Mouse (Mus musculus) thymus, postnatal 0 days (tissue): ENCODE measurements at regions not wholly inside any gene's neighbourhood (a gene's known extent, or its start where the extent isn't known, plus 50 kb on each side); places are given as distances from the start of the nearest gene placed in this dataset.
"Not testable (repeated sequence)": the region's sequence is repeated elsewhere in the genome, so short reads cannot be mapped to it uniquely, and the experiment has no call there.

Experiments used
- DNase-seq: peaks from one replicate; pipeline ENCODE4 v3.0.0-alpha.2; 2015; ENCODE audit warnings: low spot score

DNA sequence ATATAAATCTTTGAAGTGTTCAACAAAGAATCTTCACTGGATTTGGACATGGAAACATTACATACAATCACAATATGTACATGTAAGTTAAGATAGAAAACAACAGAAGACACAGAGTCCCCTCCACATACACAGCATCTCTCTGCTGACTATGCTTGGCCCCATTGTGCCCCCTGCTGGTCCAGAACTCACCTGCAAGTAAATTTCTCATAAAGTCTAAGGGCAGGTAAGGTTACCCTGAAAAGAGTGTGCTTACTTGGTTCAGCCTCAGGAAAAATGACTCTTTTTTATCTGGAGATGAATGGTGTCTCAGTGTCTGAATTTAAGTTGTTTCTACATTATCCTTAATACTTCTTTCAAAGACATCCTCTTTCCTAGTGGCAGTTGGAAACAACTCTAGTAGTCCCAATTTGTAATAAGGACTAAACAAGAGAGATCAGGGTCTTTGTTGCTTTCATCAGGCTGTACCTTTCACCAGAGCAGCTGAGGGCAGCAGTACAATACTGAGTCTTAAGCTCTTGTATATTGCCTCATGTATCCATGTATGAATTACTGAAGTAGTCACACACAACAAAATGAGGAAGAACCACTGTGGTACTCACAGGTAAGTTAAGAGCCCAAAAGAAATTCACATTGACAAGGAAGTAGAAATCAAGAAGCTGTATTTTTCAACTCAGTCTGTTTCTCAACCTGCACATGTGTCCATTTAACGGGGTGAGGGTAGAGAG, 538.7 kb upstream of the Zfp386 start:
- DNase-seq, result not testable (repeated sequence)

DNA sequence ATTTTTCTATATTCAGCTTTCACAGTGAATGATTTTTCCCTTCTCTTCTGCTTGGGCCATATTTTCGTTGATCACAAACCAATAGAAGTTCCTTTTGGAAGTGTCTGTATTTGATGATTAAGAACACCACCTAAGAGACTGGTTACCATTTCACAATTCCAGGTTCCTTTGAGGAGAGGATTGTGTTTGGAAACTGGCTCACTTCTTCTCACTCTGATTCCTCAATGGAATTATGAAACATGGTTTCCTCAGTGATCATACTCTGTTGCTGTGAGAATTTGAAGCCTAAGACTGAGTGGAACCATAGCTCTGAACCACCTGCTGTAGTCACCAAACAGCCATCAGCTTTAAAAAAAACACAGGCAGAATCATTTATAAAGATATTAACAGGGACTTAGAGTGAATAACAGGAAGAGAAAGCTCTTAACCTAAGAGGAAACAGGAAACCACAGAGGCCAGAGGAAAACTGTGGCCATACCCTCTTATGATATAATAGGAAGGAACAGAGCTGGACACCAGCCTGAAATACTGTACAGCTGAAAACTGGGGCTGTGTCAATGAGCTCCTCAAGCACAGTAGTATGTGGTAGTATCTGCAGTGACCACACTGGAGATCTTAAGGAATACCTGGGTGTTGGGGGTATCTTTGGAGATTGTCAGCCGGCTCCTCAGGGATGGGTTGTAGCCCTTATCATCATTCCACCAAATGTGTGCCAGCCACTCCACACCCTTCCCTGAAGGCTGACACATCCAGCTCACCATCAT, 528.6 kb upstream of the Zfp386 start:
- DNase-seq, result not testable (repeated sequence)

DNA sequence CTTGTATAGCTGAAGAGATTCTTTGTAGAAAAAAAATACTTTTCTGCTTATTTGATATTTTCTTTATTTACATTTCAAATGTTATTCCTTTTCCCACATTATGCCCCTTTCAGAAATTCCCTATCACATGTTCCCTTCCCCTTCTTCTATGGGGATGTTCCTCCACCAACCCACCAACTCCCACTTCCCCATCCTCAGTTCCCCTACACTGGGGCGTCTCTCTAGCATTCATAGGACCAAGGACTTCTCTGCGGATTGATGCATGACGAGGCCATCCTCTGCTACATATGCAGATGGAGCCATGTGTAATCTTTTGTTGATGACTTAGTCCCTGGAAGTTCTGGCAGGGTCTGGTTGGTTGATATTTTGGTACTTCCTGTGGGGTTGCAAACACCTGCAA, 520.5 kb upstream of the Zfp386 start:
- DNase-seq, result peak; percentile 32

DNA sequence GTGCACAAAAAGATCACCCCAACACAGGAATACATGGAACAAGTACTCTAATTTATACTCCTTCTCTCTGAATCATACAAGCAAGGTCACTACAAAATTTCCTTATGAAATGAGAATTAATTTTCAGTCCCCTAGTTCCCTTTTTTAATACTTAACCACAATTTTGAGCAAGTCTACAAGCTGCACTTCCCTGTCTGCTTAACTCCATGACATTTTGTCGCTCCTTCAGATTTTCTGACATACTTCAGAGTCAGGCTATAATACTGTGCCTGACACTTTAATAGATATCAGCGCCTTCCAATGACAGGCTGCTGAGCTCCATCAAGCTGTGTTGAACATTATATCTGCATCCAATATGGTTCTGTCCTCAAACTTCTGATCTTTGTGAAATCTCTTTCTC, 505.0 kb upstream of the Zfp386 start:
- DNase-seq, result no peak

DNA sequence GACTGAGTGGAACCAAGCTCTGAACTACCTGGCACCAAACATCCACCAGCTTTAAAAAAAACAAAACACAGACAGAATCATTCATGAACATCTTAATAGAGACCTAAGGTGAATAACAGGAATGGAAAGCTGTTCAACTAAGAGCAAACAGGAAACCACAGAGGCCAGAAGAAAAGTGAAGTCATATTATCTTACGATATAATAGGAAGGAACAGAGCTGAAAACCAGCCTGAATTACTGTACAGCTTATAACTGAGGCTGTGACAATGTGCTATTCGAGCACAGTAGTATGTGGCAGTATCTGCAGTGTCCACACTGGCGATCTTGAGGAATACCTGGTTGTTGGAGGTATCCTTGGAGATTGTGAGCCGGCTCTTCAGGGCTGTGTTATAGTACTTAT, 480.6 kb upstream of the Zfp386 start:
- DNase-seq, result not testable (repeated sequence)

DNA sequence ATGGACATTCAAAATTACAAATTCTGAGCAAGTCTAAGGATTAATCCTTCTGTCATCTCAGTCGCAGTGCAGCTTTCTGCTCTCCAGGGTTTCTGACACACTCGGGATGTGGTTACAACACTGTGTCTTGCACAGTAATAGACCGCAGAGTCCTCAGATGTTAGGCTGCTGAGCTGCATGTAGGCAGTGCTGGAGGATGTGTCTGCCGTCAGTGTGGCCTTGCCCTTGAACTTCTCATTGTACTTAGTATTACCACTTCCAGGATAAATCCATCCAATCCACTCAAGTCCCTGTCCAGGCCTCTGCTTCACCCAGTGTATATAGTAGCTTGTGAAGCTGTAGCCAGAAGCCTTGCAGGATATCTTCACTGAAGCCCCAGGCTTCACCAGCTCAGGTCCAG, 454.5 kb upstream of the Zfp386 start:
- DNase-seq, result not testable (repeated sequence)

DNA sequence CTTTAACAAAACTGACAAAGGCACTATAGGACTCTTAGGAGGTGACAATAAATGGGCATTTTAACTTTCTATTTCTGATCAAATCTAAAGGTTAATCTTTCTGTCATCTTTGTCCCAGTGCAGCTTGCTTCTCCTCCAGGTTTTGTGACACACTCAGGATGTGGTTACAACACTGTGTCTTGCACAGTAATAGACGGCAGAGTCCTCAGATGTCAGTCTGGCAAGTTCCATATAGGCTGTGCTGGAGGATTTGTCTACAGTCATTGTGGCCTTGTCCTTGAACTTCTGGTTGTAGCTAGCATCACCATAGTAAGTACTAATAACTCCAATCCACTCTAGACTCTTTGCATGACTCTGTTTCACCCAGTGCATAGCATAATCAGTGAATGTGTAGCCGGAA, 443.8 kb upstream of the Zfp386 start:
- no peak for DNase-seq

DNA sequence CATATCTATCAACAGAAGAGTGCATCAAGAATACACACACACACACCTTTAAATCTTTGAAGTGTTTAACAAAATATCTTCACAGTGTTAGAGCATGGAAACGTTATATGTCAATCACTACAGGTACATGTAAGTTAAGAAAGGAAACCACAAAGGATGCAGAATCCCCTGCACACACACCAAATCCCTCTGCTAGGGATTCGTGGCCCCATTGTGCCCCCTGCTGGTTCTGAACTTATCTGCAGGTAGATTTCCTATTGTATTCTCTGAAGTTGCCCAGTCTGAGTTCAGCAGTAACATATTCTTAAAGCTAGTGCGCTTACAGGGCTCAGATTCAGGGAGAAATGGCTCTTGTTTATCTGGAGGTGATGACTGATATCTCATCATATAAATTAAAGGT, 442.6 kb upstream of the Zfp386 start:
- DNase-seq, result peak; percentile 63

DNA sequence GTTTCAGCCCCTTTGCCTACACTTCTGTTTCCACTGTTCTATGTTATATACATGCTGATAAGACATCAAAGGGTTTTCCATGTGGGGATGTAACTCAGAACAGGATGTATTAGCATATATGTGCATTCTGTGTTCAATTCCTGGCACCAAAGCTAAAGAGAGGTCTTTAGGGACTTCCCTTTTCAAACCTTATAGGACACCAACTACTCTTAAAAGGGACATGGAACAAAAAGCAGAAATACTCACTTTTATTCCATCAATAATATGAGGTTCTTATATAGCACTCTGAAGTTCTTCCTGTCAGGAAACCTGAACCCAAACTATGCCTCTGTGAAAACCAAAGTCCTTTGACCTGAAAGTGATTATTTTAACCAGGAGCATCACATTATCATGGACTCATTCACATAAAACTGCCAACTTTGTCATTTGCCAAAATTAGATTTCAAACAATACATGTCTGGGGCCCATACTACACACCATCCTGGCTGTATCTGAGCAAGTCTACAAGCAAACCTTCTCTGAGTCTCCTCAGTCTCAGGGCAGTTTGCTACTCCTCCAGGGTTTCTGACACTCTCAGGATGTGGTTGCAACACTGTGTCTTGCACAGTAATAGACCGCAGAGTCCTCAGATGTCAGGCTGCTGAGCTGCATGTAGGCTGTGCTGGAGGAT, 424.8 kb upstream of the Zfp386 start:
- DNase-seq, result not testable (repeated sequence)

DNA sequence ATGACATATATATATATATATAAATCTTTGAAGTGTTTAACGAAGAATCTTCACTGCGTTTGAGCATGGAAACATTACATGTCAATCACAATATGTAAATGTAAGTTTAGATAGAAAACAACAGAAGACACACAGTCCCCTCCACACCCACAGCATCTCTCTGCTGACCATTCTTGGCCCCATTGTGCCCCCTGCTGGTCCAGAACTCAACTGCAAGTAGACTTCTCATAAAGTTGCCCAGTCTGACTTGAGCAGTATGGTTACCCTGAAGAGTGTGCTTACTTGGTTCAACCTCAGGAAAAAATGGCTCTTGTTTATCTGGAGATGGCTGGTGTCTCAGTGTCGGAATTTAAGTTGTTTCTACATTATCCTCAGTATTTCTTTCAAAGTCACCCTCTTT, 423.3 kb upstream of the Zfp386 start:
- peak; percentile 5 for DNase-seq

DNA sequence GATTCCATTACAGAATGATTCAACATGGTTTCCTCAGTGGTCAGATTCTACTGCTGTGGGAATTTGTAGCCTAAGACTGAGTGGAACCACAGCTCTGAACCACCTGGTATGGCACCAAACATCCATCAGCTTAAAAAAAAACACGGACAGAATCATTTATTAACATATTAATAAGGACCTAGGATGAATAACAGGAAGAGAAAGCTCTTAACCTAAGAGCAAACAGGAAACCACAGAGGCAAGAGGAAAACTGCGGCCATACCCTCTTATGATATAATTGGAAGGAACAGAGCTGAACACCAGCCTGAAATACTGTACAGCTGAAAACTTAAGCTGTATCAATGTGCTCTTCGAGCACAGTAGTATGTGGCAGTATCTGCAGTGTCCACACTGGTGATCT, 399.9 kb upstream of the Zfp386 start:
- no peak for DNase-seq

DNA sequence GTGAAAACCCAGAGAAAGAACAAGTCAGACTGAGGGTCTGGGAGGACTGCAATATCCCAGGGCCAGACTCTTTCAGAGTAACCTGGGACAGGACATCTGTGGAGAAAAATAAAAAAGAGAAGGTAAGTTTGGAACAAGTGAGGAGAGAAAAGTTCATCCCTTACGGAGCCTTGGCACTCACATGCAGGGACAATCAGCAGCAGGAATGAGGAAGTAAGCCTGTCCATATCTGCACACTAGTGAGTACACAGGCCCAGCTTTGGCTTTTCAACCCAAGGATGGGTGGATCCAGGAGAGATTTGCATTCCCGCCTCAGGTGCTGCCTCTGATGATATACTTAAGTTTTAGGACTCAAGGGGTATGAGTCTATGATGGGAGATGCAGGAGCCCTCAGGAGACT, 399.4 kb upstream of the Zfp386 start:
- DNase-seq, result not testable (repeated sequence)

DNA sequence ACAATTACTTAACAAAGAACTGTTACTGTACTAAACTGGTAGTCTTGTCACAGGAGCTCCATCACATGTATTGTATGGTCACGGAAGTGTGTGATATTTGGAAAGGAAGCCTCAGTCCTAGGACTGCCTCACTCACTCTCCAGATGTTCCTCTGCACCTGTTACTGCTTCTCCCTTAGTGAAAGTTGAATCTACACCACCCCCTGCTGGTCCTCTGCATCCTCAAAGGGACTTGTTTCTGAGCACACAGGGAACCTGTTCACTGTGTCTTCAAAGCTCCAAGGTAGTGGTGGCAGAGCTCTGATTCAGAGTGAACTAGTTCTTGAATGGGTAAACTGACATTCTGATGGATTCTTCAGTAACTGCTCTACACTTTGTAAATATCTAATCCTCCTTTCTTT, 391.7 kb upstream of the Zfp386 start:
- peak; percentile 63 for DNase-seq

DNA sequence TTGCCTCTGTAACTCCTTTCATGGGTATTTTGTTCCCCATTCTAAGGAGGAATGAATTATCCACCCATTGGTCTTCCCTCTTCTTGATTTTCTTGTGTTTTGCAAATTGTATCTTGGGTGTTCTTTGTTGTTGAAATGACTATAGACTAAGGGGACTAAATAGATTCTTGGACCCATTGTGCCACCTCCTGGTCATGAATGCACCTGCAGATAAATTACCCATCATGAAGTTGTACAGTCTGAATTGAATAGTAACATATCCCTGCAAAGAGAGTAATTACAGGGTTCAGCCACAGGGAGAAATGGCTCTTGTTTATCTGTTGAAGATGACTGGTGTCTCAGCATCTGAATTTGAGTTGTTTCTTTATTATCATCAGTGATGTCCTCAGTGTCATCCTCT, 383.4 kb upstream of the Zfp386 start:
- DNase-seq, result peak; percentile 7

DNA sequence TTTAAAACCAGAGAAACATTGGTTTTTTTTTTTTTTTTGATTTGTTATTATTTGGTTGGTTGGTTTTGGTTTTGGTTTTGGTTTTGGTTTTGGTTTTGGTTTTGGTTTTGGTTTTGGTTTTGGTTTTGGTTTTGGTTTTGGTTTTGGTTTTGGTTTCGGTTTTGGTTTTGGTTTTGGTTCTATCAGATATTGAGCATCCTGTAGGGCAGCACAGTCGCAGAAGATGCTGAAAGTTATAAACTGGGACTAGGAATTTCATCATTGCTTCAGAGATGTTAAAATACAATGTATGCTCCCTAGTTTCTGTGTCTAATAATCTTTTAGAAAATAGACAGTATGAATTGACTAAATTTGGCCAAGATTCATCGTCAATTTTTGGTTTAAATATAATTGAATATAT, 375.8 kb upstream of the Zfp386 start:
- not testable (repeated sequence) for DNase-seq

DNA sequence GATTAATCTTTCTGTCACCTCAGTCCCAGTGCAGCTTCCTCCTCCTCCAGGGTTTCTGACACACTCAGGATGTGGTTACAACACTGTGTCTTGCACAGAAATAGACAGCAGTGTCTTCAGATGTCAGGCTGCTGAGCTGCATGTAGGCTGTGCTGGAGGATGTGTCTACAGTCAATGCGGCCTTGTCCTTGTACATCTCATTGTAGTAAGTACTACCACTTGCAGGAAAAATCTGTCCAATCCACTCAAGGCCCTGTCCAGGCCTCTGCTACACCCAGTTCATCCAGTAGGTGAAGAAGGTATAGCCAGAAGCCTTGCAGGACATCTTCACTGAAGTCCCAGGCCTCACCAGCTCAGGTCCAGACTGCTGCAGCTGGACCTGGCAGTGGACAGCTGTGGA, 355.7 kb upstream of the Zfp386 start:
- peak; percentile 27 for DNase-seq

DNA sequence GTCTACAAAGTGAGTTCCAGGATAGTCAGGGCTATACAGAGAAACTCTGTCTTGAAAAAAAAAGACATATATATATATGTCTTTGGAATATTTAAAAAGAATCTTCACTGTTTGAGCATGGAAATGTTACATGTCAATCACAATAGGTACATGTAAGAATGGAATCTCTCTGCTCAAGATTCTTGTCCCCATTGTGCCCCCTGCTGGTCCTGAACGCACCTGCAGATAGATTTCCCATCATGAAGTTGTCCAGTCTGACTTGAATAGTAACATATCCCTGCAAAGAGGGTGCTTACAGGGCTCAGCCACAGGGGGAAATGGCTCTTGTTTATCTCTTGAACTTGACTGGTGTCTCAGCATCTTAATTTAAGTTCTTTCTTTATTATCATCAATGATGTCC, 337.7 kb upstream of the Zfp386 start:
- not testable (repeated sequence) for DNase-seq

DNA sequence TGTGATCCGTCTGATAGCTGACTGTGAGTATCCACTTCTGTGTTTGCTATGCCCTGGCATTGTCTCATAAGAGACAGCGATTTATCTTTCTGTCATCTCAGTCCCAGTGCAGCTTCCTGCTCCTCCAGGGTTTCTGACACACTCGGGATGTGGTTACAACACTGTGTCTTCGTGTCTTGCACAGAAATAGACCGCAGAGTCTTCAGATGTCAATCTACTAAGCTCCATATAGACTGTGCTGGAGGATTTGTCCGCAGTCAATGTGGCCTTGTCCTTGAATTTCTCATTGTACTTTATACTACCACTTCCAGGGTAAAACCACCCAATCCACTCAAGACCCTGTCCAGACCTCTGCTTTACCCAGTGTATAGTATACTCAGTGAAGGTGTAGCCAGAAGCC, 305.5 kb upstream of the Zfp386 start:
- DNase-seq, result not testable (repeated sequence)

DNA sequence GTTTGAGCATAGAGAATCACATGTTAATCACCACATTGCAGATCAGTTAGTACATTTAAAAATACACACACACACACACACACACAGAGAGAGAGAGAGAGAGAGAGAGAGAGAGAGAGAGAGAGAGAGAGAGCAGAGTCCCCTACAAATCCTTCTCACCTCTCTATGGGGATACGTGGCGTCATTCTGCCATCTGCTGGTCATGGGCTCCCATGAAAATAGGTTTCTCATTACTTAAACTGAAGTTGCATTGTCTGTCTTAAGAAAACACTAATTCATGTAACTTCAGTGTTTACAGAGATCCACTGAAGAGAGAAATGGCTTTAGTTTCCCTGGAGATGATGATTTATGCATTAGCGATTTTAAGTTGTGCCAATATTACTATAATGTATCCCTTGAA, 297.9 kb upstream of the Zfp386 start:
- peak; percentile 19 for DNase-seq

DNA sequence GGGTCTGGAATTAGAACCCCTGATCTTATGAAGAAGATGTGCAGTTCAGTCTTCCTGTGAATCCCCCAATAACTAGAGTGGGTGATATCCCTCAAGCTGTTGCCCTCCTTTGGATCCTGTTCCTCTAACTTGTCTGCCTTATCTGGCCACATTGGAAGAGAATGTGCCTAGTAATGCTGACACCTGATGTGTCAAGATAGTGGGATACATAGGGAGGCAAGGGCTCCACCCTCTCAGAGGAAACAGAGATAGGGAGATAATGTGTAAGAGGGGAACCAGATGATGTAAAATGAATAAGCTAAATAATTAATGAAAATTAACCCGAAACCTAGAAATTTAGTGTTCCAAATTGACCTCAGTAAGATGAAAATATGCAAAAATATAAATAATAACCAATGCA, 294.4 kb upstream of the Zfp386 start:
- DNase-seq, result not testable (repeated sequence)

DNA sequence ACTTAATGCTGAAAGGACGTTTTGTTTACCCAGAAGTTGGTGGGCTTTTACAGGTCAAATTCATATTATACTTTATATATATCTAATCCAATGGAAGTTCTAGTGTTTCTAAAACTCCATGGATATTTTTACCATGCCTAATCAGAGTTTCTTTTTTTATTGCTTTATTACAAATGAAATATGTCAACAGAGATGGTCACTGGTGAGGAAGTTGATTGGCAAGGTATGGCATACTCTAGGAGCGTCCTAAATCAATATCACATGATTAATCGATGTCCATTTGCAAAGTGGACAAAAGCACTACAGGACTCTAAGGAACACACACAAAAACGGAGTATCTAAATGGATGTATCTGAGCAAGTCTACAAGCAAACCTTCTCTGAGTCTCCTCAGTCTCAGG, 290.0 kb upstream of the Zfp386 start:
- DNase-seq, result peak; percentile 5

DNA sequence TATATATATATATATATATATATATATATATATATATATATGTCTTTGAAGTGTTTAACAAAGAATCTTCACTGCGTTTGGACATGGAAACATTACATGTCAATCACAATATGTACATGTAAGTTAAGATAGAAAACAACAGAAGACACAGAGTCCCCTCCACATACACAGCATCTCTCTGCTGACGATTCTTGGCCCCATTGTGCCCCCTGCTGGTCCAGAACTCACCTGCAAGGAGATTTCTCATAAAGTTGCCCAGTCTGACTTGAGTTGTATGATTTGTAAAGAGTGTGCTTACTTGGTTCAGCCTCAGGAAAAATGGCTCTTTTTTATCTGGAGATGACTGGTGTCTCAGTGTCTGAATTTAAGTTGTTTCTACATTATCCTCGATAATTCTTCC, 288.5 kb upstream of the Zfp386 start:
- peak; percentile 8 for DNase-seq
